Mouse (Mus musculus): ENCODE measurements at regions not wholly inside any gene's neighbourhood (a gene's known extent, or its start where the extent isn't known, plus 50 kb on each side); places are given as distances from the start of the nearest gene placed in this dataset.

- DNase-seq (ENCODE audit: low read depth, low spot score), result peak; percentile 18
These were observed 558.0 kb upstream of the Alcam start for GRCm38 (mm10) chr16:53011847-53012246.

- DNase-seq (ENCODE audit: low read depth, low spot score), result peak; percentile 12
These were observed 535.1 kb upstream of the Alcam start for GRCm38 (mm10) chr16:52988852-52989397.

- DNase-seq (ENCODE audit: low read depth, low spot score), result no peak
These were observed 530.5 kb upstream of the Alcam start for GRCm38 (mm10) chr16:52984336-52984735.

- no peak for DNase-seq (ENCODE audit: low read depth, low spot score)
These were observed 527.1 kb upstream of the Alcam start for GRCm38 (mm10) chr16:52980995-52981394.

GRCm38 (mm10) chr16:52972811-52973210 lies 518.9 kb upstream of the Alcam start:
- no peak for DNase-seq (ENCODE audit: low read depth, low spot score)

GRCm38 (mm10) chr16:52947679-52948078 lies 493.8 kb upstream of the Alcam start:
- no peak for DNase-seq (ENCODE audit: low read depth, low spot score)

- no peak for DNase-seq (ENCODE audit: low read depth, low spot score)
These were observed 480.9 kb upstream of the Alcam start for GRCm38 (mm10) chr16:52934749-52935148.

- DNase-seq (ENCODE audit: low read depth, low spot score), result no peak
These were observed 478.1 kb upstream of the Alcam start for GRCm38 (mm10) chr16:52931978-52932377.

- DNase-seq (ENCODE audit: low read depth, low spot score), result peak; percentile 39
These were observed 438.8 kb upstream of the Alcam start for GRCm38 (mm10) chr16:52892467-52893255.

GRCm38 (mm10) chr16:52879463-52880114 lies 425.7 kb upstream of the Alcam start:
- no peak for DNase-seq (ENCODE audit: low read depth, low spot score)

- DNase-seq (ENCODE audit: low read depth, low spot score), result no peak
These were observed 414.0 kb upstream of the Alcam start for GRCm38 (mm10) chr16:52867833-52868232.

- DNase-seq (ENCODE audit: low read depth, low spot score), result peak; percentile 23
These were observed 409.7 kb upstream of the Alcam start for GRCm38 (mm10) chr16:52863554-52863953.

GRCm38 (mm10) chr16:52861263-52861662 lies 407.4 kb upstream of the Alcam start:
- no peak for DNase-seq (ENCODE audit: low read depth, low spot score)

- DNase-seq (ENCODE audit: low read depth, low spot score), result no peak
These were observed 404.8 kb upstream of the Alcam start for GRCm38 (mm10) chr16:52858441-52859209.

GRCm38 (mm10) chr16:52851129-52851528 lies 397.3 kb upstream of the Alcam start:
- no peak for DNase-seq (ENCODE audit: low read depth, low spot score)

GRCm38 (mm10) chr16:52818976-52819375 lies 365.1 kb upstream of the Alcam start:
- DNase-seq (ENCODE audit: low read depth, low spot score), result peak; percentile 37

- no peak for DNase-seq (ENCODE audit: low read depth, low spot score)
These were observed 357.3 kb upstream of the Alcam start for GRCm38 (mm10) chr16:52811219-52811618.

GRCm38 (mm10) chr16:52804365-52804764 lies 350.5 kb upstream of the Alcam start:
- no peak for DNase-seq (ENCODE audit: low read depth, low spot score)

GRCm38 (mm10) chr16:52799715-52800392 lies 346.0 kb upstream of the Alcam start:
- DNase-seq (ENCODE audit: low read depth, low spot score), result no peak

- no peak for DNase-seq (ENCODE audit: low read depth, low spot score)
These were observed 341.3 kb upstream of the Alcam start for GRCm38 (mm10) chr16:52795184-52795583.

GRCm38 (mm10) chr16:52789946-52790345 lies 336.1 kb upstream of the Alcam start:
- no peak for DNase-seq (ENCODE audit: low read depth, low spot score)

All from mesoderm, embryonic 11.5 days (tissue).